Mouse (Mus musculus) heart, embryonic 16.5 days (tissue): ENCODE data around the gene Zfp704. TPM values are rescaled to one million over a fixed set of nuclear protein-coding genes. Genes with fewer than 3 reads are reported as not detected.

Source experiments
- ATAC-seq: fragments of 200-750 bp; cut with Nextera tagmentation; replicated peaks from 2 replicates; pipeline ENCODE4 v1.8.0; 2017; ENCODE audit warnings: moderate number of reproducible peaks; ENCODE audit not compliant: insufficient read depth, low FRiP score; ENCODE audit errors: extremely low read depth
- H3K27ac ChIP-seq: fragments of 300-500 bp; sonication (generic); 2 replicates; pipeline ENCODE4 v1.5.1; 2014; ENCODE audit warnings: mild to moderate bottlenecking, low read length, control low read depth, moderate library complexity
- H3K27me3 ChIP-seq: fragments of 300-500 bp; sonication (generic); 2 replicates; pipeline ENCODE4 v1.6.1; 2014; ENCODE audit warnings: low read length, mixed read lengths; ENCODE audit not compliant: control insufficient read depth, insufficient read depth
- H3K36me3 ChIP-seq: fragments of 300-500 bp; sonication (generic); 2 replicates; pipeline ENCODE4 v1.6.1; 2014; ENCODE audit not compliant: control insufficient read depth, insufficient read depth
- H3K4me1 ChIP-seq: fragments of 300-500 bp; sonication (generic); 2 replicates; pipeline ENCODE4 v1.6.1; 2014; ENCODE audit warnings: low read length, mixed read lengths; ENCODE audit not compliant: control insufficient read depth, insufficient read depth
- H3K4me2 ChIP-seq: fragments of 300-500 bp; sonication (generic); 2 replicates; pipeline ENCODE4 v1.6.1; 2014; ENCODE audit warnings: low read depth, mild to moderate bottlenecking, control low read depth, low read length
- H3K4me3 ChIP-seq: fragments of 300-500 bp; sonication (generic); 2 replicates; pipeline ENCODE4 v1.5.1; 2014; ENCODE audit warnings: mild to moderate bottlenecking, control low read depth, low read length
- H3K9ac ChIP-seq: fragments of 300-500 bp; sonication (generic); 2 replicates; pipeline ENCODE4 v1.6.1; 2014; ENCODE audit warnings: low read length, control low read depth
- H3K9me3 ChIP-seq: fragments of 300-500 bp; sonication (generic); replicated peaks from 2 replicates; pipeline ENCODE4 v1.6.1; 2016; ENCODE audit warnings: low read length; ENCODE audit not compliant: control insufficient read depth
- WGBS: fragments of 180-500 bp; shearing (Covaris S2); extraction: QIAGEN DNeasy Blood & Tissue Kit; methylation state at CpG from one replicate; pipeline ENCODE4 v1.1.7; 2014; 5-methylcytosine and 5-hydroxymethylcytosine counted together
- polyA plus RNA-seq: library from polyadenylated mRNA; unstranded; fragments of >200 nt; fragmentation: Nextera tagmentation; extraction: Ambion mirVana; gene quantifications from 2 replicates; pipeline ENCODE4 v1.2.1, GENCODE M21; 2015

Zfp704 gene
- polyA plus RNA-seq, 1 experiment from 2014 or later: 6.0 TPM

DNA sequence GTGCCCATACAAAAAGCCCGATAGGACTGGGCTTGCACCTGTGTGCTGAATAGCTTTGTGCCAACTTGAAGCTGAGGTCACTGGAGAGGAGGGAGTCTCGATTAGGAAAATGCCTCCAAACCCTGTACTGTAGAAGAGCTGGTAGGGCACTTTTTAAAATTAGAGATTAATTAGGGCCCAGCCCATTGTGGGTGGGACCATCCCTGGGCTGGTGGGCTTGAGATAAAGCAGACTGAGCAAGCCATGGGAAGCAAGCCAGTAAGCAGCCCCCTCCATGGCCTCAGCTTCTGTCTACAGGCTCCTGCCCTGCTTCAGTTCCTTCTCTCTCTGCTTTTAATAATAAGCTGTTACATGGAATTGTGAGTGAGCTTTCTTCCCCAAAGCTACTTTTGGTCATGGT, 26.4 kb downstream of the Zfp704 start:
- Histone ChIP-seq H3K4me1 (peaks cover 37% of the 10 kb centered on the region), H3K27me3 (no peaks in the 10 kb centered on the region), H3K4me3 (no peak overlapping the region), H3K36me3 (0 out of 2 replicates have a peak, but pooled peaks cover 2% of the 10 kb centered on the region), H3K4me2 (no peak overlapping the region), H3K9ac (no peak overlapping the region), H3K9me3 (no peaks in the 10 kb centered on the region), H3K27ac (no peak overlapping the region)
- WGBS: 56% methylated on average over 2 of the region's 2 CpGs
- ATAC-seq: no peak

DNA sequence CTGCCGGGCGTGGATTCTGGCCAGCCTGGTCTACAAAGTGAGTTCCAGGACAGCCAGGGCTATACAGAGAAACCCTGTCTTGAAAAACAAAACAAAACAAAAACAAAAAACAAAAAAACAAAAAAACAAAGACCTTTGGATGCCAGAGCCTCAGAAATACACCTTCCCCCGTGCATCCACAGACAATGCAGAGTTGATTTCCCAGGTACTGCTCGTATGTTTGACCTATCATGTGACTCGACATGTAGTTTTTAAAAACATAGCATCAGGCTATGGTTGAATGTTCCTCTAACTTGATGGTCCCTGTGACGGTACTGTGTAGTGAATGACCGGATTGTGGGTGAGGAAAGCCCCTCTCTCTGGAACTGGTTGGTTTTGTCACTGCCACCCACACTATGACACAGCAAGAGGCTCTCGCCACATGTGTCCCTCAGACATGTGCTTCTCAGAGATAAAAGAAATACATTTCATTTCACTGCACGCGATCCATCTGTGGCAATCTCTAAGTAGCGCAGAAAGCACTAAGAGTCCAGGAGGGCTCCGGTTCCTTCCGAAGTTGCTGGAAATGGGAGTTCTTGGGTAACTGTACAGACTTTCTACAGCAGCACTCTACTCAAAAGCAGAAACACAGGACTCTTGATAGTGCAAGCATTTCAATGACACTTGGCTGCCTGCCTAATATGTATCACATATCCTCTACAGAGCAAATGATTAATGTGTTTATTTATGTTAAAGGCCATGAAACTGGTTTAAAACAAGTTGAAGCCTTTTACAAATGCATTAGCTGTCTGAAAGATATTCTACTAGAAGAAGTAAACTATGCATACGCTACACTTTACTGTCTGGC, 28.7 kb downstream of the Zfp704 start:
- Histone ChIP-seq H3K4me2 (peak overlapping the region; percentile 61), H3K27me3 (no peaks in the 10 kb centered on the region), H3K36me3 (no peaks in the 10 kb centered on the region), H3K27ac (peak overlapping the region; percentile 70), H3K9ac (peak overlapping the region; percentile 30; the same call in 1 of the 2 replicates), H3K4me3 (0 out of 2 replicates have a peak overlapping the region, but pooled peaks have one; percentile 14), H3K4me1 (peaks cover 43% of the 10 kb centered on the region), H3K9me3 (no peaks in the 10 kb centered on the region)
- ATAC-seq: peak; percentile 74
- WGBS: 48% methylated on average over 14 of the region's 14 CpGs

DNA sequence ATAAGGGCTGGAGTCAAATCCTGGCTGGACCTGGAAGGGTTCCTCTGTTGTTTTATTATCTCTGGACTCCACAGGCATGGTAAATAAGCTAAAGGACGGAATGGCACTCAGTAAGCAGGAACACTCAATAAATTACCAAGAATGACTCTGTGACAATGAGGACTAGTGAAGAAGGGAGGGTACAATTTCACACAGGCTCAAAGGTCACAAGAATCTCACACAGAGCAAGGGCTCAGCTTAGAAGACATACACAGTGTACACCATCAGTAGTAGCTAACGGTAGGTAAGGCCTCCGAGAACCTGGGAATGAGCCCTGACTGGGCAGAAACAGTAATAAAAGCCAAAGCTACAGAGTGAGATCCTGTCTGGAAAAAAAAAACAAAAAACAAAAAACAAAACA, 29.8 kb downstream of the Zfp704 start:
- Histone ChIP-seq H3K27ac (no peak overlapping the region), H3K9ac (no peak overlapping the region), H3K4me3 (no peak overlapping the region), H3K4me1 (peaks cover 44% of the 10 kb centered on the region), H3K9me3 (no peaks in the 10 kb centered on the region), H3K36me3 (no peaks in the 10 kb centered on the region), H3K4me2 (no peak overlapping the region), H3K27me3 (no peaks in the 10 kb centered on the region)
- WGBS: 84% methylated on average over 3 of the region's 3 CpGs
- no peak for ATAC-seq

DNA sequence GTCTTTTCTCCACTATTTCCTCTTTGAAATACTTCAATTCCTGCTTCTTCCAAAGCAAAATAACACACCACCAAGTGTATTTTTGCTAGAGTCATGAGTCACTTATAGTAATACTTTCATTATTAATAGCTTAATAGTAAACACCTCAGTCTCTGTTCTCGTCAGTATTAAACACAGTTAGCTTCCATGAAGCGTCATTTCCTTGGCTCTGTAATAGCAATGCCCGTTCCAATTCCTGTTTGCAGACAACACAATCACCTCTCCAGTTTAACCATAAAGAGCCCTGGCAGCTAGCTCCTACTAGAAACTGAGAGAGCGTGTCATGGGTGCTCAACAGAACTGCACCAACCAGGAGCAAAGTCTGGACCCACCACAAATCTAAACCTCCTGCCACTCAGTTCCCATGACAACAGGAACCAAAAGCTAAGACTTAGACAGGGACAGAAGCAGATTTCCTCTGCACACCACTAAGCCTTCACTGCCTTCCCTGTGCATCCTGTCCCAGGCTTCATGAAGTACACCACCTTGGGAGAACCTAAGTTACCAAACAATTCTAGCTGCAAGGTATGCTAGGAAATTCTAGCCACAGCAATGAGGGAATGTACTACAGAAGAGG, 30.7 kb downstream of the Zfp704 start:
- Histone ChIP-seq H3K4me1 (peaks cover 53% of the 10 kb centered on the region), H3K4me2 (no peak overlapping the region), H3K9ac (no peak overlapping the region), H3K9me3 (no peaks in the 10 kb centered on the region), H3K27me3 (no peaks in the 10 kb centered on the region), H3K36me3 (no peaks in the 10 kb centered on the region), H3K4me3 (no peak overlapping the region), H3K27ac (no peak overlapping the region)
- 39% methylated on average over 4 of the region's 4 CpGs for WGBS
- no peak for ATAC-seq

DNA sequence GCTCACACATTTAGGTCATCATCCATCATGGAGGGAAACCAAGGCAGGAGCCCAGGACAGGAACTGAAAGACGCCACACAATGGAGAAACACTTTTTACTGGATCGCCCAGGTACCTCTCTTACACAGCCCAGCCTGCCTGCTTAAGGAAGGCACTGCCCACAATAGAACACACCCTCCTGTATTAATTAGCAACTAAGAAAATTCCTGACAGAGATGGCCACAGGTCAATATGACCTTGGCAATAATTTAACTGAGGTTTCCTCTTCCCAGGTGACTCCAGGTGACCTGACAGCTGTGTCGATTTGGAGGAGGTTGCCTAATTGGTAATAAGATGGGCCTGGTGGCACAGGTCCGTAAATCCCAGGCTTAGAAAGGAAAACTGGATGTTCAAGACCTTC, 33.0 kb downstream of the Zfp704 start:
- WGBS: 85% methylated on average over 4 of the region's 4 CpGs
- H3K27me3 ChIP-seq: no peaks in the 10 kb centered on the region
- ATAC-seq: no peak
- no peak overlapping the region for H3K9ac ChIP-seq
- H3K9me3 ChIP-seq: no peaks in the 10 kb centered on the region
- H3K4me1 ChIP-seq: peaks cover 49% of the 10 kb centered on the region
- H3K27ac ChIP-seq: no peak overlapping the region
- H3K4me2 ChIP-seq: no peak overlapping the region
- no peak overlapping the region for H3K4me3 ChIP-seq
- H3K36me3 ChIP-seq: no peaks in the 10 kb centered on the region

DNA sequence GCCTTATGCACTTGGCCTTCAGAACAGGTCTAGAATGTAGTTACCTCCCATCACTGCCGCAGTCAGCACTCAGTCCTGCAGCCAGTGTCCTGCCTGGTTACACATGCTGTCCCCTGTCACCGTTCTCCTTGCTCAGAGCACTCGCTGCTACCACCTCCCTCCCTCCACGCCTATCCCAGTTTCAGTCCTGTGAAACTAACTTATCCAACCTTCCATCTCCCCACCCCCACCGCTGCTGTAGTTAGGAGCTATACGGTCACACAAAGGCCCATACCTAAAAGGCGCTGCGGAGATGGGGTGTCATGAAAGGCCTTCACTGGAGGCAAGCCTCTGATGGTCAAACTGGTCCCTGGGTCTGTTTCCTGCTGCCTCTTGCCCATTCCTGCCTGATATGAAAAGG, 35.6 kb downstream of the Zfp704 start:
- no peaks in the 10 kb centered on the region for H3K27me3 ChIP-seq
- H3K4me1 ChIP-seq: peaks cover 32% of the 10 kb centered on the region
- no peak overlapping the region for H3K9ac ChIP-seq
- no peak overlapping the region for H3K27ac ChIP-seq
- no peak overlapping the region for H3K4me3 ChIP-seq
- 64% methylated on average over 8 of the region's 8 CpGs for WGBS
- H3K36me3 ChIP-seq: no peaks in the 10 kb centered on the region
- H3K9me3 ChIP-seq: no peaks in the 10 kb centered on the region
- no peak for ATAC-seq
- H3K4me2 ChIP-seq: no peak overlapping the region

DNA sequence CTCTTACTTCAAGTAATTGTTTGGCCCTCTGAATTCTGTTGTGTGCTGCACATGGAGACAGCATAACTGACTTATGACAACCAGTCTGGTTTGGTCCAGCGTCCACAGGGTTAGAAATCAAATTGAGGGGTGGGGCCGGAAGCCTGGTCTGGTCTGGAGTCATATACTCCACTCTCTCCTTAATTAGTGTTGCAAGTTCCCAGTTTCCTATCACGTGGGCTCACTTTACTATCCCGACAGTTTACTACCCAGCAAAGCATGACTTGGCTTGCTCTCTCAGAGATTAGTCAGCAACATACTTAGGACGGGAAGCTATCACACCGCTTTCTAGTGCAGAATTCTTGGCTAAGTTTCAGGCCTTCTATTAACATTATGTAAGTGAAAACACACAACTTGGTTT, 36.3 kb downstream of the Zfp704 start:
- H3K27me3 ChIP-seq: no peaks in the 10 kb centered on the region
- WGBS: 15% methylated on average over 6 of the region's 6 CpGs
- no peak overlapping the region for H3K9ac ChIP-seq
- H3K4me1 ChIP-seq: peaks cover 29% of the 10 kb centered on the region
- no peaks in the 10 kb centered on the region for H3K9me3 ChIP-seq
- peak overlapping the region; percentile 28; the same call in 1 of the 2 replicates for H3K4me2 ChIP-seq
- H3K27ac ChIP-seq: peak overlapping the region; percentile 55; the same call in 1 of the 2 replicates
- no peak overlapping the region for H3K4me3 ChIP-seq
- peak; percentile 86 for ATAC-seq
- H3K36me3 ChIP-seq: no peaks in the 10 kb centered on the region

DNA sequence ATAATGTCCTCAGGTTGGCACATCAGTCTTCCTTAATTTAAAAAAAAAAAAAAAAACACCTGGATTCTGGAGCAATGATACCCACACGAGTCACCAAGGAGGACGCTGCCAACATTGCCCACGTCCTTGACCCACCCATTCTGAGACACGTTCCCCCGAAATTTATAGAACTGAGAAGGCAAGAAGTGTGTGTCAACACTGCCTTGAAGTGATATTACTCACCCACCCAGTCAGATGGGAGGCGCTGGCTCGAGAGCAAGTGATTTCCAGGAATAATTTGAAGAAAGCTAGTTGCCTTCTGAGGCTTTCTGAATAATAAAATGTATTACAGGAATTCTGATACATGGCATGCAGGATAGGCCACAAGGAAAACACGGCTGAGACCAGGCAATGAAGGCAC, 37.6 kb downstream of the Zfp704 start:
- no peak for ATAC-seq
- 70% methylated on average over 8 of the region's 8 CpGs for WGBS
- Histone ChIP-seq H3K36me3 (no peaks in the 10 kb centered on the region), H3K4me1 (peaks cover 22% of the 10 kb centered on the region), H3K9me3 (no peaks in the 10 kb centered on the region), H3K4me3 (no peak overlapping the region), H3K27ac (no peak overlapping the region), H3K4me2 (no peak overlapping the region), H3K9ac (no peak overlapping the region), H3K27me3 (no peaks in the 10 kb centered on the region)

DNA sequence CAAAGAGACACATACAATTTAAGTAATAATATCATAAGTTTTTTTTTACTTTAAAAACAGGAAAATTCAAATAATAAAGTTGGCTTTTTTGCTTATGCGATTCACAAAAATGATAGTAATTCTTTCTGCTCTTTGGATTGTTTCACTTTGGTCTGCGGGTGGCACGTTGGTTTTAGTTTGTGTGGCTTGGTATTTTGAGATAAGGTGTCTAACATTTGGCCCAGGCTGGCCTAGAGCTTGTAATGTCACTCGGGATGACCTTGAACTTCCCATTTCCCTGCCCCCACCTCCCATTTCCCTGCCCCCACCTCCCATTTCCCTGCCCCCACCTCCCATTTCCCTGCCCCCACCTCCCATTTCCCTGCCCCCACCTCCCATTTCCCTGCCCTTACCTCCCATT, 39.1 kb downstream of the Zfp704 start:
- H3K4me3 ChIP-seq: no peak overlapping the region
- no peaks in the 10 kb centered on the region for H3K36me3 ChIP-seq
- no peak overlapping the region for H3K4me2 ChIP-seq
- WGBS: 71% methylated on average over 4 of the region's 4 CpGs
- H3K9me3 ChIP-seq: no peaks in the 10 kb centered on the region
- no peak overlapping the region for H3K27ac ChIP-seq
- no peaks in the 10 kb centered on the region for H3K27me3 ChIP-seq
- no peak overlapping the region for H3K9ac ChIP-seq
- no peak for ATAC-seq
- H3K4me1 ChIP-seq: peaks cover 22% of the 10 kb centered on the region
